In genomic region chr11:84749490-84750349, GRCm38 (mm10) we compare ENCODE assay signal across 12 mouse cellular contexts.
A peak's percentile ranks its signal among the peaks of the same experiment; 100 is the strongest.
DNase-seq lines count a peak whose midpoint lies in the region; ATAC-seq and TF ChIP-seq lines count a peak whose summit lies in the region.
"Had no signal": no experiment of that assay in that cellular context is flagged by ENCODE, and none has a peak within 500 bp of the region (broad histone marks: within the 10 kb centered on the region; RNA-seq: fewer than 3 reads in every experiment).

No protein-coding gene starts in this region.

- H3K4me2 ChIP-seq in kidney, postnatal 0 days (ENCODE audit: low read length) = no peak overlapping the region
- H3K4me2 ChIP-seq in CH12.LX (ENCODE audit: insufficient read depth, low read depth, poor library complexity, severe bottlenecking) = no peak overlapping the region
- H3K4me2 ChIP-seq in stomach, postnatal 0 days (replicated peaks; ENCODE audit: low read depth) = no peak overlapping the region
- H3K4me2 ChIP-seq: embryonic facial prominence, embryonic 12.5 days; heart, embryonic 12.5 days had no signal

- no peaks in the 10 kb centered on the region for H3K79me2 ChIP-seq in CH12.LX (replicated peaks; ENCODE audit: control insufficient read depth, extremely low read depth, insufficient read depth, poor library complexity, severe bottlenecking)
- no peaks in the 10 kb centered on the region for H3K79me2 ChIP-seq in heart, adult 2 months (replicated peaks; ENCODE audit: control insufficient read depth, insufficient read depth, low read length)

- no peak overlapping the region for H3K4me3 ChIP-seq in kidney, postnatal 0 days (replicated peaks; ENCODE audit: low read depth, low read length)
- no peak overlapping the region for H3K4me3 ChIP-seq in CH12.LX (replicated peaks in 1 of 3; ENCODE audit: low read depth in 2 of 3, low read length in 2 of 3, poor library complexity in 1 of 3)
- no peak overlapping the region for H3K4me3 ChIP-seq in heart, adult 2 months
- no peak overlapping the region for H3K4me3 ChIP-seq in stomach, postnatal 0 days (ENCODE audit: low read depth, low read length)
- H3K4me3 ChIP-seq: embryonic facial prominence, embryonic 12.5 days; heart, embryonic 12.5 days; layer of hippocampus, adult 2 months had no signal

- no peaks in the 10 kb centered on the region for H3K9me3 ChIP-seq in kidney, postnatal 0 days (replicated peaks; ENCODE audit: low read length)
- peaks cover 17% of the 10 kb centered on the region for H3K9me3 ChIP-seq in CH12.LX (replicated peaks; ENCODE audit: low read length)
- H3K9me3 ChIP-seq in stomach, postnatal 0 days (ENCODE audit: control insufficient read depth, low read length) = no peaks in the 10 kb centered on the region
- H3K9me3 ChIP-seq: embryonic facial prominence, embryonic 12.5 days; heart, embryonic 12.5 days had no signal

- peak; percentile 15 for DNase-seq in adrenal gland, postnatal 25 days
- no peak for DNase-seq in adrenal gland, postnatal 4 days (ENCODE audit: low spot score in 2 of 2)
- DNase-seq in kidney, postnatal 0 days (ENCODE audit: low spot score) = peak; percentile 21
- DNase-seq in kidney, adult 11 months = no peak
- DNase-seq in CH12.LX (ENCODE audit: extremely low read depth) = peak; percentile 20
- DNase-seq in embryo, embryonic 10 days (ENCODE audit: low spot score) = peak; percentile 49
- DNase-seq in heart, adult 2 months = no peak
- no peak for DNase-seq in stomach, postnatal 0 days (ENCODE audit: low spot score)
- DNase-seq: forebrain, postnatal 0 days had no signal

- H3K36me3 ChIP-seq in kidney, postnatal 0 days (ENCODE audit: insufficient read depth, low read length) = no peaks in the 10 kb centered on the region
- H3K36me3 ChIP-seq in CH12.LX (replicated peaks in 1 of 2; ENCODE audit: control insufficient read depth in 1 of 2, insufficient read depth in 1 of 2, low read length in 1 of 2) = no peaks in the 10 kb centered on the region
- H3K36me3 ChIP-seq in heart, adult 2 months (ENCODE audit: control insufficient read depth, insufficient read depth, low read length) = no peaks in the 10 kb centered on the region
- H3K36me3 ChIP-seq in stomach, postnatal 0 days (ENCODE audit: control insufficient read depth, insufficient read depth, low read length) = no peaks in the 10 kb centered on the region
- H3K36me3 ChIP-seq: embryonic facial prominence, embryonic 12.5 days; heart, embryonic 12.5 days had no signal

- no peak for TF ChIP-seq RAD21 in CH12.LX (IDR thresholded peaks at IDR 0.05; ENCODE audit: low read depth, low read length)

- no peak for TF ChIP-seq CTCF in kidney, postnatal 0 days (IDR thresholded peaks at IDR 0.05; ENCODE audit: low read depth)
- no peak for TF ChIP-seq CTCF in CH12.LX (conservative IDR thresholded peaks at IDR 0.05 in 1 of 2, IDR thresholded peaks at IDR 0.05 in 1 of 2; ENCODE audit: low read depth in 2 of 2, low read length in 2 of 2)
- no peak for TF ChIP-seq CTCF in heart, adult 2 months (IDR thresholded peaks at IDR 0.05)
- no peak for TF ChIP-seq CTCF in stomach, postnatal 0 days (IDR thresholded peaks at IDR 0.05; ENCODE audit: low read depth)

- in situ Hi-C loops in CH12.LX (cut with MboI; ENCODE audit: low pct_ligation_motif_present, low pct_unique_long_range_greater_than_20kb, low sequenced_read_pairs) = no loop called here

- dilution Hi-C loops in CH12.LX (cut with MboI; ENCODE audit: extremely low pct_ligation_motif_present, extremely low pct_unique_long_range_greater_than_20kb, low sequenced_read_pairs) = no loop called here

- no peak for TF ChIP-seq EP300 in CH12.LX (IDR thresholded peaks at IDR 0.05; ENCODE audit: low read length)
- TF ChIP-seq EP300 in heart, adult 2 months (IDR thresholded peaks at IDR 0.05; ENCODE audit: insufficient read depth, low read depth, low read length) = no peak
- no peak for TF ChIP-seq EP300 in stomach, postnatal 0 days (optimal IDR thresholded peaks at IDR 0.05)

- intact Hi-C loops in heart, adult 2 months (cut with DNase I) = no loop called here

- TF ChIP-seq POLR2A in CH12.LX (IDR thresholded peaks at IDR 0.05; ENCODE audit: low read depth, low read length) = no peak
- TF ChIP-seq POLR2A in heart, adult 2 months (IDR thresholded peaks at IDR 0.05; ENCODE audit: insufficient read depth, low read depth, low read length) = no peak

- no peak for ATAC-seq in kidney, postnatal 0 days (replicated peaks; ENCODE audit: low FRiP score, low read depth)
- no peak for ATAC-seq in stomach, postnatal 0 days (ENCODE audit: low FRiP score, low TSS enrichment)
- ATAC-seq: forebrain, postnatal 0 days had no signal

- H3K9ac ChIP-seq in kidney, postnatal 0 days (ENCODE audit: low read depth, low read length) = no peak overlapping the region
- H3K9ac ChIP-seq in CH12.LX (ENCODE audit: insufficient read depth, low read depth) = no peak overlapping the region
- no peak overlapping the region for H3K9ac ChIP-seq in heart, adult 2 months (ENCODE audit: low read depth, low read length)
- H3K9ac ChIP-seq in stomach, postnatal 0 days (ENCODE audit: low read length) = no peak overlapping the region
- H3K9ac ChIP-seq: embryonic facial prominence, embryonic 12.5 days; forebrain, postnatal 0 days; heart, embryonic 12.5 days had no signal

- no peaks in the 10 kb centered on the region for H3K4me1 ChIP-seq in kidney, postnatal 0 days (replicated peaks; ENCODE audit: insufficient read depth, low read length)
- no peaks in the 10 kb centered on the region for H3K4me1 ChIP-seq in CH12.LX (ENCODE audit: control insufficient read depth in 1 of 2, insufficient read depth in 2 of 2)
- no peaks in the 10 kb centered on the region for H3K4me1 ChIP-seq in heart, adult 2 months (ENCODE audit: control insufficient read depth, insufficient read depth, low read length)
- no peaks in the 10 kb centered on the region for H3K4me1 ChIP-seq in stomach, postnatal 0 days (replicated peaks; ENCODE audit: control insufficient read depth, insufficient read depth)
- H3K4me1 ChIP-seq: heart, embryonic 12.5 days had no signal

- no peaks in the 10 kb centered on the region for H3K27me3 ChIP-seq in kidney, postnatal 0 days (ENCODE audit: insufficient read depth, low read length)
- H3K27me3 ChIP-seq in CH12.LX (replicated peaks) = peaks cover 94% of the 10 kb centered on the region
- H3K27me3 ChIP-seq in heart, adult 2 months (ENCODE audit: control insufficient read depth, insufficient read depth, low read length) = no peaks in the 10 kb centered on the region
- no peaks in the 10 kb centered on the region for H3K27me3 ChIP-seq in stomach, postnatal 0 days (ENCODE audit: control insufficient read depth, insufficient read depth, low read length)
- H3K27me3 ChIP-seq: embryonic facial prominence, embryonic 12.5 days had no signal

- no peak overlapping the region for H3K27ac ChIP-seq in kidney, postnatal 0 days
- H3K27ac ChIP-seq in CH12.LX (ENCODE audit: insufficient read depth, low read depth) = no peak overlapping the region
- no peak overlapping the region for H3K27ac ChIP-seq in heart, adult 2 months
- H3K27ac ChIP-seq in stomach, postnatal 0 days (replicated peaks) = no peak overlapping the region
- H3K27ac ChIP-seq: embryonic facial prominence, embryonic 12.5 days; layer of hippocampus, adult 2 months had no signal

- 25% methylated on average over 12 of the region's 12 CpGs for WGBS in kidney, postnatal 0 days
- WGBS in heart, adult 2 months = 40% methylated on average over 12 of the region's 12 CpGs
- 41% methylated on average over 12 of the region's 12 CpGs for WGBS in stomach, postnatal 0 days

TF ChIP-seq in CH12.LX, 34 proteins besides CTCF, POLR2A, EP300 and RAD21:
- no peak for TF ChIP-seq ZKSCAN1 (IDR thresholded peaks at IDR 0.05; ENCODE audit: borderline replicate concordance, low read depth, low read length)
- no peak for TF ChIP-seq USF1 (IDR thresholded peaks at IDR 0.05; ENCODE audit: low read depth, low read length)
- no peak for TF ChIP-seq ELF1 (IDR thresholded peaks at IDR 0.05; ENCODE audit: low read depth, low read length)
- TF ChIP-seq TBP (conservative IDR thresholded peaks at IDR 0.05; ENCODE audit: low read depth, low read length) = no peak
- no peak for TF ChIP-seq BHLHE40 (IDR thresholded peaks at IDR 0.05; ENCODE audit: low read depth, low read length)
- TF ChIP-seq ZNF384 (IDR thresholded peaks at IDR 0.05; ENCODE audit: low read depth, low read length) = no peak
- TF ChIP-seq CHD2 (IDR thresholded peaks at IDR 0.05; ENCODE audit: low read length) = no peak
- TF ChIP-seq ZMIZ1 (IDR thresholded peaks at IDR 0.05; ENCODE audit: low read depth, low read length) = no peak
- TF ChIP-seq MAZ (IDR thresholded peaks at IDR 0.05; ENCODE audit: low read depth, low read length) = no peak
- TF ChIP-seq ETS1 (conservative IDR thresholded peaks at IDR 0.05; ENCODE audit: low read depth, low read length) = no peak
- no peak for TF ChIP-seq IRF4 (IDR thresholded peaks at IDR 0.05; ENCODE audit: low read depth, low read length)
- no peak for TF ChIP-seq RCOR1 (conservative IDR thresholded peaks at IDR 0.05; ENCODE audit: low read depth, low read length)
- TF ChIP-seq E2F4 (IDR thresholded peaks at IDR 0.05; ENCODE audit: insufficient replicate concordance, low read depth, low read length) = no peak
- TF ChIP-seq NELFE (IDR thresholded peaks at IDR 0.05; ENCODE audit: low read depth, low read length) = no peak
- TF ChIP-seq NRF1 (IDR thresholded peaks at IDR 0.05; ENCODE audit: low read depth, low read length) = no peak
- TF ChIP-seq TCF12 (IDR thresholded peaks at IDR 0.05; ENCODE audit: low read depth, low read length) = no peak
- no peak for TF ChIP-seq SMC3 (IDR thresholded peaks at IDR 0.05; ENCODE audit: low read depth, low read length)
TF ChIP-seq in CH12.LX: peak in this region for 0.

Comparison
In these comparisons a context has a peak if more than half of its experiments do, and no peak if none do; other contexts are left out.
1. DNase-seq: peak in adrenal gland, postnatal 25 days (single experiment), kidney, postnatal 0 days (single experiment), CH12.LX (single experiment) and embryo, embryonic 10 days (single experiment); none in adrenal gland, postnatal 4 days (0 of 2), kidney, adult 11 months (single experiment), heart, adult 2 months (0 of 2) and stomach, postnatal 0 days (single experiment).